Mouse (Mus musculus) embryonic facial prominence, embryonic 15.5 days (tissue): ENCODE measurements at regions not wholly inside any gene's neighbourhood (a gene's known extent, or its start where the extent isn't known, plus 50 kb on each side); places are given as distances from the start of the nearest gene placed in this dataset.

Experiments used
- ATAC-seq: fragments of 200-750 bp; cut with Nextera tagmentation; 2 replicates; pipeline ENCODE4 v1.8.0; 2017; ENCODE audit warnings: low read depth, moderate TSS enrichment; ENCODE audit not compliant: insufficient number of reproducible peaks, low FRiP score, low TSS enrichment
- H3K27ac ChIP-seq: fragments of 300-500 bp; sonication (generic); replicated peaks from 2 replicates; pipeline ENCODE4 v1.5.1; 2015; ENCODE audit warnings: mild to moderate bottlenecking, inconsistent platforms
- H3K27me3 ChIP-seq: fragments of 300-500 bp; sonication (generic); 2 replicates; pipeline ENCODE4 v1.6.1; 2015; ENCODE audit warnings: inconsistent platforms
- H3K36me3 ChIP-seq: fragments of 300-500 bp; sonication (generic); 2 replicates; pipeline ENCODE4 v1.6.1; 2015; ENCODE audit warnings: mild to moderate bottlenecking, inconsistent platforms
- H3K4me1 ChIP-seq: fragments of 300-500 bp; sonication (generic); 2 replicates; pipeline ENCODE4 v1.6.1; 2015; ENCODE audit warnings: inconsistent platforms
- H3K4me2 ChIP-seq: fragments of 300-500 bp; sonication (generic); replicated peaks from 2 replicates; pipeline ENCODE4 v1.6.1; 2015; ENCODE audit warnings: mild to moderate bottlenecking, inconsistent platforms
- H3K4me3 ChIP-seq: fragments of 300-500 bp; sonication (generic); replicated peaks from 2 replicates; pipeline ENCODE4 v1.5.1; 2015; ENCODE audit warnings: mild to moderate bottlenecking, inconsistent platforms
- H3K9ac ChIP-seq: fragments of 300-500 bp; sonication (generic); 2 replicates; pipeline ENCODE4 v1.6.1; 2015; ENCODE audit warnings: inconsistent platforms
- H3K9me3 ChIP-seq: fragments of 300-500 bp; sonication (generic); replicated peaks from 2 replicates; pipeline ENCODE4 v1.6.1; 2016; ENCODE audit warnings: inconsistent platforms
- WGBS: fragments of 180-500 bp; shearing (Covaris S2); methylation state at CpG from one replicate; pipeline ENCODE4 v1.1.7; 2015; 5-methylcytosine and 5-hydroxymethylcytosine counted together

DNA sequence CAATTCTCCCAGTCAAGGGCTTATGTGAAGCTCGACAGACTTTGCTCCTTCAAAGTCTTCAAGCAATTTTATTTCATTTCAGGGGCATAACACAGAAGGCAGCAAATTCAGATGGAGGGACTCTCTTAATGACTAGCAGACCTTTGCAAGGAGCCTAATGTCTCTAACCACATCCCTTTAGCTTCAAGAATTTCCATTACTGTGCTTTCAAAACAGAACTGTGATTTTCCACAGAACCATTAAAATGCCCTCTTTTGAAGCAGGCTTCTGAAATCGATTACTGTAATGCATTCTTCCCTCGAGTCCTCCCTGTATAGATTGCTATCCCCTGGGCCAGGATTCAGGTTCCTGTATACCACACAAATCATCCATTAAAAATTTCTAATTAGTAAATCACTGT, 80.9 kb upstream of the Tac1 start:
- Histone ChIP-seq H3K9ac (no peak overlapping the region), H3K9me3 (no peaks in the 10 kb centered on the region), H3K4me2 (no peak overlapping the region), H3K4me1 (0 out of 2 replicates have a peak, but pooled peaks cover 2% of the 10 kb centered on the region), H3K4me3 (no peak overlapping the region), H3K27me3 (no peaks in the 10 kb centered on the region), H3K27ac (no peak overlapping the region), H3K36me3 (no peaks in the 10 kb centered on the region)
- 16% methylated on average over 3 of the region's 3 CpGs for WGBS
- ATAC-seq = no peak

- H3K36me3 ChIP-seq = no peaks in the 10 kb centered on the region
- H3K4me2 ChIP-seq = no peak overlapping the region
- 0 out of 2 replicates have a peak, but pooled peaks cover 2% of the 10 kb centered on the region for H3K4me1 ChIP-seq
- H3K27ac ChIP-seq = no peak overlapping the region
- no peak overlapping the region for H3K9ac ChIP-seq
- H3K9me3 ChIP-seq = no peaks in the 10 kb centered on the region
- no peaks in the 10 kb centered on the region for H3K27me3 ChIP-seq
- no peak for ATAC-seq
- 81% methylated on average over 1 of the region's 1 CpGs for WGBS
- H3K4me3 ChIP-seq = no peak overlapping the region
Observed at GRCm38 (mm10) chr6:7476907-7477306, 77.8 kb upstream of the Tac1 start.

DNA sequence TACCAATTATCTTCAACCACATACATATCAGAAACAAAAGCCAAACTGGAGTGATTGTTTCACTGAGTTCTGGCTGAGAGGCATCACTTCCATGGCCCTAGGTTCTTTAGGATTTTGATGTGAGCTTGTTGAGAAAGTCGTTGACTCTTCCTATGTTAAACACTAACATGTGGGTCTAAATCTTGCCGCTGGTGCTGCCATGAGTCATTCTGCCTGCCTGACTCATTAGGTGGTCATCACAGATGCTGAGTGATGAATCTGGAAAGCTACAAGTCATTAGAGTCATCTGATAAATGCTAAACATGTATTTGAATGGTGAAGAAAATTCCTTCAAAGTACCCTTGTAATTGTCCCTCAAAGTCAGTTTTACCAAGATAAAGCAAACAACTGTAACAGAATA, 60.4 kb upstream of the Tac1 start:
- Histone ChIP-seq H3K36me3 (no peaks in the 10 kb centered on the region), H3K27me3 (no peaks in the 10 kb centered on the region), H3K9me3 (no peaks in the 10 kb centered on the region), H3K4me3 (no peak overlapping the region), H3K4me1 (peaks cover 5% of the 10 kb centered on the region; the same call in 1 of the 2 replicates), H3K4me2 (no peak overlapping the region), H3K27ac (no peak overlapping the region), H3K9ac (no peak overlapping the region)
- 55% methylated on average over 2 of the region's 2 CpGs for whole genome bisulfite sequencing
- ATAC-seq = no peak

- 24% methylated on average over 3 of the region's 3 CpGs for WGBS
- H3K4me1 ChIP-seq = peaks cover 5% of the 10 kb centered on the region; the same call in 1 of the 2 replicates
- no peak overlapping the region for H3K4me2 ChIP-seq
- no peaks in the 10 kb centered on the region for H3K36me3 ChIP-seq
- no peak overlapping the region for H3K27ac ChIP-seq
- H3K9ac ChIP-seq = no peak overlapping the region
- H3K27me3 ChIP-seq = no peaks in the 10 kb centered on the region
- no peaks in the 10 kb centered on the region for H3K9me3 ChIP-seq
- no peak overlapping the region for H3K4me3 ChIP-seq
- no peak for ATAC-seq
Observed at GRCm38 (mm10) chr6:7496766-7497165, 57.9 kb upstream of the Tac1 start.
